In genomic region chr6:83750171-83750684, GRCm38 (mm10) we compare ENCODE assay signal across 10 mouse cellular contexts. TPM values are rescaled to one million over a fixed set of nuclear protein-coding genes. Genes with fewer than 3 reads are reported as not detected.
A peak's percentile ranks its signal among the peaks of the same experiment; 100 is the strongest.
DNase-seq lines count a peak whose midpoint lies in the region; ATAC-seq and TF ChIP-seq lines count a peak whose summit lies in the region.
"Had no signal": no experiment of that assay in that cellular context is flagged by ENCODE, and none has a peak within 500 bp of the region (broad histone marks: within the 10 kb centered on the region; RNA-seq: fewer than 3 reads in every experiment).

No protein-coding gene starts in this region.

- intact Hi-C loops in left cerebral cortex, adult 2 months (cut with DNase I) = loop anchor here (2.0 kb wide), 1 partner anchor 57 kb away; no protein-coding TSS in a partner anchor
- intact Hi-C loops in left cerebral cortex, postnatal 36 days (cut with DNase I) = no loop called here
- intact Hi-C loops in heart, postnatal 10 days (cut with DNase I) = no loop called here

- H3K27ac ChIP-seq in left cerebral cortex, adult 2 months = no peak overlapping the region
- H3K27ac ChIP-seq in limb, embryonic 12.5 days = no peak overlapping the region
- H3K27ac ChIP-seq in midbrain, postnatal 0 days (ENCODE audit: low read depth, low read length) = no peak overlapping the region

- peak; percentile 29 to 60 for DNase-seq in left cerebral cortex, adult 2 months (ENCODE audit: extremely low spot score in 1 of 2, low spot score in 2 of 2)
- DNase-seq in left cerebral cortex, postnatal 36 days (ENCODE audit: low spot score in 2 of 2) = no peak
- DNase-seq in Muller cell, postnatal 12 days (ENCODE audit: inconsistent ontology term) = peak; percentile 41
- DNase-seq in embryo, embryonic 11 days = peak; percentile 79
- peak; percentile 70 to 85 for DNase-seq in heart, postnatal 10 days
- DNase-seq in midbrain, postnatal 0 days (ENCODE audit: low spot score) = peak; percentile 35
- DNase-seq in thymus, postnatal 14 days = peak; percentile 71

- TF ChIP-seq CTCF in left cerebral cortex, adult 2 months (IDR thresholded peaks at IDR 0.05) = peak; percentile 84
- peak; percentile 86 for TF ChIP-seq CTCF in midbrain, postnatal 0 days (IDR thresholded peaks at IDR 0.05)

- H3K9me3 ChIP-seq in limb, embryonic 12.5 days = no peaks in the 10 kb centered on the region
- H3K9me3 ChIP-seq in midbrain, postnatal 0 days (ENCODE audit: low read length) = no peaks in the 10 kb centered on the region

- peak; percentile 49; the same call in 1 of the 2 replicates for ATAC-seq in limb, embryonic 12.5 days (ENCODE audit: insufficient number of reproducible peaks, insufficient read depth, low FRiP score, low TSS enrichment, low read depth)
- ATAC-seq in midbrain, postnatal 0 days (ENCODE audit: low FRiP score) = no peak

- H3K4me1 ChIP-seq in limb, embryonic 12.5 days (replicated peaks) = peaks cover 4% of the 10 kb centered on the region; the same call in 1 of the 2 replicates
- no peaks in the 10 kb centered on the region for H3K4me1 ChIP-seq in midbrain, postnatal 0 days (ENCODE audit: insufficient read depth, low read length)

- no peak overlapping the region for H3K4me2 ChIP-seq in limb, embryonic 12.5 days
- no peak overlapping the region for H3K4me2 ChIP-seq in midbrain, postnatal 0 days (ENCODE audit: low read depth, low read length, poor library complexity, severe bottlenecking)

- no peak overlapping the region for H3K4me3 ChIP-seq in left cerebral cortex, adult 2 months
- H3K4me3 ChIP-seq in limb, embryonic 12.5 days (replicated peaks) = no peak overlapping the region
- no peak overlapping the region for H3K4me3 ChIP-seq in midbrain, postnatal 0 days (ENCODE audit: low read depth, low read length)

- WGBS in limb, embryonic 12.5 days = 11% methylated on average over 11 of the region's 11 CpGs
- WGBS in midbrain, postnatal 0 days = 9% methylated on average over 11 of the region's 11 CpGs

- peaks cover 57% of the 10 kb centered on the region for H3K27me3 ChIP-seq in limb, embryonic 12.5 days
- peaks cover 10% of the 10 kb centered on the region for H3K27me3 ChIP-seq in midbrain, postnatal 0 days (ENCODE audit: insufficient read depth, low read length)

- H3K9ac ChIP-seq in limb, embryonic 12.5 days (replicated peaks) = 0 out of 2 replicates have a peak overlapping the region, but pooled peaks have one; percentile 27
- no peak overlapping the region for H3K9ac ChIP-seq in midbrain, postnatal 0 days (replicated peaks; ENCODE audit: low read length, poor library complexity, severe bottlenecking)

- H3K36me3 ChIP-seq in limb, embryonic 12.5 days = no peaks in the 10 kb centered on the region
- H3K36me3 ChIP-seq in midbrain, postnatal 0 days (ENCODE audit: insufficient read depth, low read length) = no peaks in the 10 kb centered on the region

RNA-seq across cellular contexts. Expression of gene Atp6v1b1, which starts 7.4 kb away (rescaled TPM):
- total RNA-seq in left cerebral cortex, adult 2 months (2021) = under 1 TPM in 1 of 2 experiments, not detected in 1; 0.20 TPM
- not detected for total RNA-seq in left cerebral cortex, postnatal 36 days (2021)
- total RNA-seq in heart, postnatal 10 days (2021) = not detected
- polyA plus RNA-seq in limb, embryonic 12.5 days (2016; fragmentation: Nextera tagmentation; extraction: Ambion mirVana) = not detected in 2 replicates
- 0.77 TPM in 1 of 2 replicates, not detected in the other for total RNA-seq in midbrain, postnatal 0 days (2014; rRNA removed)
- 0.07 TPM in 1 of 2 replicates, not detected in the other for polyA plus RNA-seq in midbrain, postnatal 0 days (2015; fragmentation: Nextera tagmentation; extraction: Ambion mirVana)
- total RNA-seq: neutrophil, adult 5-6 weeks had no signal

RNA-seq across cellular contexts. Expression of gene Ankrd53, which starts 12.2 kb away (rescaled TPM):
- not detected for total RNA-seq in left cerebral cortex, adult 2 months (2021)
- total RNA-seq in left cerebral cortex, postnatal 36 days (2021) = not detected
- total RNA-seq in heart, postnatal 10 days (2021) = not detected
- 0.23 and 0.25 TPM in 2 replicates for polyA plus RNA-seq in limb, embryonic 12.5 days (2016; fragmentation: Nextera tagmentation; extraction: Ambion mirVana)
- not detected in 2 replicates for total RNA-seq in midbrain, postnatal 0 days (2014; rRNA removed)
- polyA plus RNA-seq in midbrain, postnatal 0 days (2015; fragmentation: Nextera tagmentation; extraction: Ambion mirVana) = 0.10 and 0.12 TPM in 2 replicates
- total RNA-seq: neutrophil, adult 5-6 weeks had no signal
- polyA plus RNA-seq: frontal cortex, adult 2 months had no signal

RNA-seq across cellular contexts. Expression of gene Tex261, which starts 25.4 kb away (rescaled TPM):
- 10 to 100 TPM; 49.1 to 53.9 TPM for total RNA-seq in left cerebral cortex, adult 2 months (2021)
- total RNA-seq in left cerebral cortex, postnatal 36 days (2021) = 10 to 100 TPM; 47.0 to 47.9 TPM
- 10 to 100 TPM; 68.8 to 83.4 TPM for total RNA-seq in heart, postnatal 10 days (2021)
- polyA plus RNA-seq in limb, embryonic 12.5 days (2016; fragmentation: Nextera tagmentation; extraction: Ambion mirVana) = 76.9 and 79.9 TPM in 2 replicates
- 45.8 and 54.4 TPM in 2 replicates for total RNA-seq in midbrain, postnatal 0 days (2014; rRNA removed)
- polyA plus RNA-seq in midbrain, postnatal 0 days (2015; fragmentation: Nextera tagmentation; extraction: Ambion mirVana) = 66.8 and 71.4 TPM in 2 replicates

RNA-seq across cellular contexts. Expression of gene Vax2, which starts 39.2 kb away (rescaled TPM):
- not detected for total RNA-seq in left cerebral cortex, adult 2 months (2021)
- not detected for total RNA-seq in left cerebral cortex, postnatal 36 days (2021)
- not detected for total RNA-seq in heart, postnatal 10 days (2021)
- 0.76 and 1.1 TPM in 2 replicates for polyA plus RNA-seq in limb, embryonic 12.5 days (2016; fragmentation: Nextera tagmentation; extraction: Ambion mirVana)
- total RNA-seq in midbrain, postnatal 0 days (2014; rRNA removed) = not detected in 2 replicates
- polyA plus RNA-seq in midbrain, postnatal 0 days (2015; fragmentation: Nextera tagmentation; extraction: Ambion mirVana) = not detected in 2 replicates
- total RNA-seq: neutrophil, adult 5-6 weeks had no signal
- polyA plus RNA-seq: frontal cortex, adult 2 months had no signal

RNA-seq across cellular contexts. Expression of gene Nagk, which starts 44.6 kb away (rescaled TPM):
- total RNA-seq in left cerebral cortex, adult 2 months (2021) = 10 to 100 TPM; 48.2 to 50.3 TPM
- 10 to 100 TPM; 48.4 to 50.1 TPM for total RNA-seq in left cerebral cortex, postnatal 36 days (2021)
- 10 to 100 TPM; 27.4 to 33.0 TPM for total RNA-seq in heart, postnatal 10 days (2021)
- polyA plus RNA-seq in limb, embryonic 12.5 days (2016; fragmentation: Nextera tagmentation; extraction: Ambion mirVana) = 35.3 and 36.8 TPM in 2 replicates
- 58.1 and 60.6 TPM in 2 replicates for total RNA-seq in midbrain, postnatal 0 days (2014; rRNA removed)
- 94.7 and 104 TPM in 2 replicates for polyA plus RNA-seq in midbrain, postnatal 0 days (2015; fragmentation: Nextera tagmentation; extraction: Ambion mirVana)

Comparison
In these comparisons a context has a peak if more than half of its experiments do, and no peak if none do; other contexts are left out.
1. DNase-seq: peak in left cerebral cortex, adult 2 months (2 of 2), Muller cell, postnatal 12 days (single experiment), embryo, embryonic 11 days (single experiment), heart, postnatal 10 days (2 of 2), midbrain, postnatal 0 days (single experiment) and thymus, postnatal 14 days (single experiment); none in left cerebral cortex, postnatal 36 days (0 of 2).